Mouse (Mus musculus) thymus, postnatal 10 days (tissue): Measurements from ENCODE around the gene Rybp.

Experiments used
- DNase-seq, 2 experiments: peaks; one replicate each; pipeline ENCODE4 v3.0.0; 2021; ENCODE audit warnings: low spot score in 2 of 2

Rybp gene

GRCm38 (mm10) chr6:100288016-100288729 lies 888 bp upstream of the Rybp start:
- peak in 1 of 2 experiments; percentile 18 for DNase-seq

- DNase-seq = peak; percentile 52 to 57
Measured at GRCm38 (mm10) chr6:100286573-100287333, 532 bp downstream of the Rybp start.

GRCm38 (mm10) chr6:100285985-100286572 lies 1.2 kb downstream of the Rybp start:
- DNase-seq = no peak

DNA sequence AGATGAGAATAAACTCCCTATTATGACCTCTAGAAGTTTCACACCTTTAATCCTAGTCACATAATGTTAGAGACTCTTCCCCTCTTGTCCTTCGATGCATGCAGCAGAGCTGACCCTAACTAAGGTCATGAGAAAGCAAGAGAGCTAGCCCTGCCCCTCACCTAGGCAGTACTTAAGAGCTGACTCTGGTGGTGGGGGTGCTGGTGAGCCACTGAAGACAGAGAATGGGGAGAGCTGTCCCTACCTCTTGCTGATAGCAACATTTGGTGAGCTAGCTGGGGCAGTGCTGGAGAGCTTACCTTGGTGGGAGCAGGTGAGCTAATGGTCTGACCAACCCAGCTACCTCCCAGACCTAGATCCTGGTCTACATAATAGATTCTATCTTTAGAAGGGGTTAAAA lies 8.4 kb downstream of the Rybp start:
- DNase-seq = no peak

DNA sequence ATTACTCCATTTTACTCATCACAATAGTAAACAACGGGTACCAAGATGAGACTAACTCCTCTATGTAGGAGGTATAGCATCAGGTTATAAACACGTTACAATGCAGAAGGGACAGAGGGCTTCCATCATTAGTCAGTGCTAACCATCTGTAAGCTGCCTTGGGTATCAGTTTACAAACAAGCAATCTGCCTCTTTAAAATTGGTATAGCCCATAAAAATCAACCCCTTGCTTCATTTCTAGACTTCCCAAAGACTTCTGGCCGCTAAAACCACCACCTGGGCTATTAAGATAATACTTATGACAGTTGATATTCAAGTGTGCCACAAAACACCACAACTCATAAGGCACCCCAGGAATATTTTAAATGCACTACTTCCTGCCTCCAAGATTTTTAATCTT lies 10.9 kb downstream of the Rybp start:
- DNase-seq = no peak

GRCm38 (mm10) chr6:100275643-100276042 lies 11.6 kb downstream of the Rybp start:
- DNase-seq = no peak

- no peak for DNase-seq
Measured at GRCm38 (mm10) chr6:100273556-100273955, 13.7 kb downstream of the Rybp start.

- no peak for DNase-seq
Measured at GRCm38 (mm10) chr6:100271992-100272391, 15.3 kb downstream of the Rybp start.

DNA sequence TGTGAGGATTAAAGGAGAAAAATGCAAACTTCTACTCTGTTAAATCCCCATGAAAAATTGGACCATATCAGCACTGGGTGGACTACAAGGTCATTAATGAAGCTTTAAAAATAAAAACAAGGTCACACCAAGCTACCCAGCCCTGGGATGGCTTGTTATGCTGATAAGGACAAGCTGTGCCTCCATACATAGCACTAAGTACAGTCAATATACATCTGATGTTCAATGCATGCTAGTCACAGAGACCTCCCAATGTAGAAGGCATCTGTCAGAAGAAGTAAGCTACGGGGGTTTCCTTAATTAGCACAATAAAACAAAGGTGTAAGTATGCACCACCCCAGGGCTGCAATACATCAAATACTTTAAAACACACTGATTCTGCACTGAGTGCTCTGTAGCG lies 16.5 kb downstream of the Rybp start:
- no peak for DNase-seq

- DNase-seq = no peak
Measured at GRCm38 (mm10) chr6:100259607-100260006, 27.7 kb downstream of the Rybp start.

- no peak for DNase-seq
Measured at GRCm38 (mm10) chr6:100258278-100258677, 29.0 kb downstream of the Rybp start.

GRCm38 (mm10) chr6:100255411-100255810 lies 31.9 kb downstream of the Rybp start:
- DNase-seq = peak; percentile 23 to 55

GRCm38 (mm10) chr6:100254671-100255070 lies 32.6 kb downstream of the Rybp start:
- no peak for DNase-seq

DNA sequence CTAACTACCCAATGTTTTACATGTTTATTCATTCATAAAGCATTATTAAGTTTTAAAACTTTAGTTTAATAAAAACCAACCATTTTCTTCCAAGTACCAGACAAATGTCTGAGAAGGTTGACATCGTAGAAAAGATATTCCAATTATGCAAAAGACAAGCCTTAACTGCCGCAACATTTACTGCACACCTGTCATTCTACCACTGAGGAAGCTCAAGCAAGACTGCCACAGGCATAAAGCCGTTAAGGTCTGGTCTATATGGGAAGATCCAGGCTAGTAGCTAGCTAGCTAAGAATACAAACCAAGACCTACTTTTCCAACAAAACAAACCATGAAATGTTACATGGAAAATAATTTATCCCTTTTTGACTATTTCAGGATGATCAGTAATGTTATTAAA lies 42.8 kb downstream of the Rybp start:
- DNase-seq = no peak

GRCm38 (mm10) chr6:100235036-100235435 lies 52.2 kb downstream of the Rybp start:
- no peak for DNase-seq

DNA sequence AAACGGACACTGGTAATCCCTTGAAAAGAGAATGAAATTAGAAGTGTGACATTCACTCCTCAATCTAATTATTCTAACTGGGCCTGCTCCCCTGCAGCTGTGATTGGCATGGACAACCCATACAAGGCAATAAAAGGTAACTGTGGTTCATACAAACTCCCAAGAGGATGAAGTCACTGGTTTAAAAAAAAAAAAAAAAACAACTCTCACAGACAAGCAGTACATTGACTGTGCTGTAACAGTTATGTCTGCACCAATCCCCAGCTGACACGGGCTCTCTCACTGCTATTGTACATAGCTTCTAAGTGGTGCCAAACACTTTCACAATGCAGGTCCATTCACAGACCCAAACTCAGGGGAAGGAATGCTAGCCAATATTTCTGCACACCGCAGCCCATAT lies 53.8 kb downstream of the Rybp start:
- DNase-seq = no peak

DNA sequence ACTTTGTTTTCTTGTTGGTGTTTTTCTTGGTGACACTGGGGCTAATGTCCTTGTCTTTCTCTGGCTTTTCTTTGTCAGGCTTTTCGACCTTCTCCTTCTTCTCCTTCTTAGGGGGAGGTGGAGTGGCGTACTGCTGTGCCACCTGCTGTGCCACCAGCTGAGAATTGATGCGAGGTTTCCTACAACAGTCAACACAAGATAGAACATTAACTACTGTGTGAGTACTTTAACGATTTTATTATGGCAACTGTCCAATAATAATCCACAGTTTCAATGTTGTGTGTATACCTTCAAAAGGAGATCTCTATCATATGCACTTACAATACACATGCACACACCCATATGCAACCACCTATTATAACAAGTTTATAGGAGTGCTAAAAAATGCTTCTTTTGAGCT lies 54.2 kb downstream of the Rybp start:
- DNase-seq = no peak

GRCm38 (mm10) chr6:100226204-100226603 lies 61.1 kb downstream of the Rybp start:
- no peak for DNase-seq

DNA sequence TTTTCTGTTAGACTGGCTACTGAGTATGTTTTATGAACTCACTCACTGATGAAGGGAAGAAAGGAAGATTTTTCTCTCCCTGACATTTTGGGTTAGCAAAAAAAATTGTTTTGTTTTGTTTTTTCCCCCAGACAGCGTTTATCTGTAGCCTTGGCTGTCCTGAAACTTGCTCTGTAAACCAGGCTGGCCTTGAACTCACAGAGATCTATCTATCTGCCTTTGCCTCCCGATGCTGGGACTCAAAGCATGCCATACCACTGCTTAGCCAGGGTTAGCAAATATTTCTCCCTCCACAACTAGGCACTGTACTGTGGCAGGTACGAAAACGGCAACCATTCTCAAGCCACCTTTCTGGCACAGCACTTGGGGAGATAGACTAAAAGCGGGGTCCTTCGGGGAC lies 63.4 kb downstream of the Rybp start:
- DNase-seq = no peak

DNA sequence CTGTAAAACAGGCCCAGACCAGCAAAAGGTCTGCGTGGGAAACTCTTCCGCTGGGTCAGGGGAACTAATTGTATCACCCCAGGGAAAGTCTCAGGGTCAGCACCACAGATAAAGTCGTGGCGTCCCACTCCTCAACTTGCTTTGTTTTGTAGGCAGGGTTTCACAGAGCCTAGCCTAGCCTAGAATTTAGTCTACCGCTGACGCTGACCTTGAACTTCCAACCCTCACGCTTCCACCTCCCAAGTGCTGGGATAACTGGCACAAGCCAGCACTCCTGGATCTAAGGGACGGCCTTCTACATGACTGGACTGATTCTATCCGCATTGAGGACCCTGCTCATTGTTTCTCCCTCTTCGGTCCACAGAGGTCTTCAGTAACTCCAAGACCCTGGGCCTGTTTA lies 63.9 kb downstream of the Rybp start:
- no peak for DNase-seq

DNA sequence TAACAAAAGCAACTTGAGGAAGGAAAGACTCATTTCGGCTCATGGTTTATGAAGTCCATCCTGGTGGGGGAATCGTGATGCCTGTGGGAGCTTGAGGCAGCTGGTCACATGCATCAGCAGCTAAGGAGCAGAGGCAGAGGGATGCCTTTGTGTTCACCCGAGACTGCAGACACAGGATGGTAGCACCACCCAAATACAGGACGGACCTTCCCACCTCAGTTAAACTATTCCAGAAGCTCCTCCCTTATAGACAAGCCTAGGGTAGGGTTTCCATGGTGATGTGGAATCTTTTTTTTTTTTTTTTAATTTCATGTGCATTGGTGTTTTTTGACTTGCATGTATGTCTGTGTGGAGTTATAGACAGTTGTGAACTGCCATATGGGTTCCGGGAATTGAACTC lies 64.4 kb downstream of the Rybp start:
- no peak for DNase-seq

- no peak for DNase-seq
Measured at GRCm38 (mm10) chr6:100221803-100222202, 65.5 kb downstream of the Rybp start.
